Mouse (Mus musculus) kidney, adult 2 months (tissue): ENCODE measurements at regions not wholly inside any gene's neighbourhood (a gene's known extent, or its start where the extent isn't known, plus 50 kb on each side); places are given as distances from the start of the nearest gene placed in this dataset.

Source experiments
- CTCF ChIP-seq: fragments of 200-500 bp; conservative IDR thresholded peaks from 2 replicates; pipeline ENCODE4 v1.5.1; 2011; ENCODE audit warnings: low read depth, mild to moderate bottlenecking, control low read depth, low read length, moderate library complexity, mixed read lengths; ENCODE audit not compliant: insufficient read depth, insufficient read length
- POLR2A ChIP-seq: fragments of 200-500 bp; IDR thresholded peaks from one replicate; pipeline ENCODE4 v1.6.1; 2011; ENCODE audit warnings: low read depth, low read length, control low read depth

DNA sequence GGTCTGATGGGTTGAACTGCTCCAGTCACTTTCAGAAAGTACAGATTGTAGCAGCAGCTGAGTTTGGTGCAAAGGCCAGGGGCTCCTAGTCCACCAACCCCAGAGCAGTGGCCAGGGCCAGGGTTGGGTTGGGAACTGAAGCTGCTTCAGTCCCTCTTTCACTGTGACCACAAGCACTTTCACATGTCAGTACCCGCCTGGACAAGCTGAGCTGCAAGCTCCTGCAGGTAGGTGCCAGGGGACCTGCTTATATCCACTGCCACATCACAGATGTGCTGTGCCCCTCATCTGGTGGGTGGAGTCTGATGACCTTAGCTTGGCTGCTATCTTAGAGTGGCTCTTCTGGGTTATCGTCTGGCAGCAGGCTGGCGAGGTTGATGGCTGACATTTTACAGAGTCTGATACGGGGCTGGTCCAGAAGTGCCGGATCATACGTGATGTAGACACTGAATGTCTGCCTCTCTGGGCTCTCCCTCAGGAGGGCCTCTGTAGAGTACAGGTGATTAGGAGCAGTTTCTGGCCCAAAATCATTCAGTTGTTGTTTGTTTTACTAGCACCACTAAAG is 192.6 kb downstream of the Rybp start:
- TF ChIP-seq CTCF (no peak), POLR2A (no peak)
